Mouse (Mus musculus) bone marrow, adult 2 months (tissue): Measurements from ENCODE around the gene Slc38a6. TPM values are rescaled to one million over a fixed set of nuclear protein-coding genes. Genes with fewer than 3 reads are reported as not detected.

Experiments
- H3K27ac ChIP-seq: fragments of 200-500 bp; 2 replicates; pipeline ENCODE4 v1.5.1; 2012; ENCODE audit warnings: low read depth, mild to moderate bottlenecking, control low read depth, inconsistent platforms, low read length; ENCODE audit not compliant: control insufficient read depth, poor library complexity, insufficient read depth
- H3K4me1 ChIP-seq: fragments of 200-500 bp; 2 replicates; pipeline ENCODE4 v1.6.1; 2011; ENCODE audit warnings: low read length; ENCODE audit not compliant: control insufficient read depth, insufficient read depth
- H3K4me3 ChIP-seq: fragments of 200-500 bp; replicated peaks from 2 replicates; pipeline ENCODE3; 2011; ENCODE audit warnings: mild to moderate bottlenecking, low read depth, low read length, control low read depth; ENCODE audit not compliant: control insufficient read depth
- CTCF ChIP-seq: fragments of 200-500 bp; IDR thresholded peaks from 2 replicates; pipeline ENCODE4 v1.5.1; 2011; ENCODE audit warnings: low read length, control low read depth; ENCODE audit not compliant: control insufficient read depth, insufficient read depth
- POLR2A ChIP-seq: fragments of 200-500 bp; IDR thresholded peaks from 2 replicates; pipeline ENCODE4 v1.6.1; 2011; ENCODE audit warnings: low read depth, mild to moderate bottlenecking, control low read depth, low read length, borderline replicate concordance; ENCODE audit not compliant: control insufficient read depth
- WGBS: fragments of 180-500 bp; shearing (Covaris S2); methylation state at CpG from one replicate; pipeline ENCODE4 v1.1.7; 2018; 5-methylcytosine and 5-hydroxymethylcytosine counted together
- polyA plus RNA-seq: library from polyadenylated mRNA; stranded (reverse); fragments of >200 nt; gene quantifications from 2 replicates; pipeline ENCODE4 v1.2.4, GENCODE M21; 2011; ENCODE audit warnings: low replicate concordance; ENCODE audit not compliant: missing spikeins, insufficient read depth, insufficient read length

The Slc38a6 gene
- polyA plus RNA-seq, 1 experiment, result 6.3 TPM

GRCm38 (mm10) chr12:73378724-73379355, 92.3 kb downstream of the Slc38a6 start:
- 81% methylated on average over 13 of the region's 13 CpGs for WGBS
- Histone ChIP-seq H3K27ac (no peak overlapping the region), H3K4me3 (no peak overlapping the region), H3K4me1 (no peaks in the 10 kb centered on the region)
- TF ChIP-seq CTCF (no peak), POLR2A (no peak)

GRCm38 (mm10) chr12:73380686-73381360, 94.2 kb downstream of the Slc38a6 start:
- no peak for TF ChIP-seq POLR2A
- no peak for TF ChIP-seq CTCF
- H3K4me3 ChIP-seq, result no peak overlapping the region
- 85% methylated on average over 8 of the region's 8 CpGs for WGBS
- H3K4me1 ChIP-seq, result no peaks in the 10 kb centered on the region
- H3K27ac ChIP-seq, result no peak overlapping the region

GRCm38 (mm10) chr12:73381452-73381851, 94.9 kb downstream of the Slc38a6 start:
- no peak overlapping the region for H3K4me3 ChIP-seq
- no peak for TF ChIP-seq CTCF
- no peak for TF ChIP-seq POLR2A
- H3K4me1 ChIP-seq, result no peaks in the 10 kb centered on the region
- H3K27ac ChIP-seq, result no peak overlapping the region
- WGBS, result 47% methylated on average over 7 of the region's 7 CpGs

- TF ChIP-seq POLR2A, result no peak
- no peak for TF ChIP-seq CTCF
- no peaks in the 10 kb centered on the region; the same call in 1 of the 2 replicates for H3K4me1 ChIP-seq
Observed at GRCm38 (mm10) chr12:73382290-73383178, 96.0 kb downstream of the Slc38a6 start.

GRCm38 (mm10) chr12:73383179-73383510, 96.6 kb downstream of the Slc38a6 start:
- Histone ChIP-seq H3K4me3 (no peak overlapping the region), H3K27ac (no peak overlapping the region), H3K4me1 (no peaks in the 10 kb centered on the region; the same call in 1 of the 2 replicates)
- WGBS, result 77% methylated on average over 5 of the region's 5 CpGs
- TF ChIP-seq POLR2A, result no peak
- no peak for TF ChIP-seq CTCF

More at GRCm38 (mm10) chr12:73382290-73383178, 96.0 kb downstream of the Slc38a6 start:
- no peak overlapping the region for H3K27ac ChIP-seq
- no peak overlapping the region for H3K4me3 ChIP-seq
- WGBS, result 30% methylated on average over 12 of the region's 12 CpGs

GRCm38 (mm10) chr12:73383861-73384260, 97.3 kb downstream of the Slc38a6 start:
- Histone ChIP-seq H3K27ac (no peak overlapping the region), H3K4me3 (no peak overlapping the region), H3K4me1 (no peaks in the 10 kb centered on the region; the same call in 1 of the 2 replicates)
- TF ChIP-seq POLR2A, result no peak
- TF ChIP-seq CTCF, result no peak
- WGBS, result 25% methylated on average over 3 of the region's 3 CpGs

- Histone ChIP-seq H3K27ac (no peak overlapping the region), H3K4me3 (no peak overlapping the region), H3K4me1 (no peaks in the 10 kb centered on the region; the same call in 1 of the 2 replicates)
- 10% methylated on average over 6 of the region's 6 CpGs for WGBS
- TF ChIP-seq CTCF (no peak), POLR2A (no peak)
Observed at GRCm38 (mm10) chr12:73384747-73385146, 98.2 kb downstream of the Slc38a6 start.

GRCm38 (mm10) chr12:73392507-73392906, 105.9 kb downstream of the Slc38a6 start:
- Histone ChIP-seq H3K27ac (no peak overlapping the region), H3K4me3 (no peak overlapping the region), H3K4me1 (no peaks in the 10 kb centered on the region)
- WGBS, result 69% methylated on average over 1 of the region's 1 CpGs
- TF ChIP-seq CTCF, result no peak
- TF ChIP-seq POLR2A, result no peak
